Comparison of ENCODE assay signal across 29 mouse cellular contexts in genomic region chr9:79179954-79180353, GRCm38 (mm10).
DNase-seq lines count a peak whose midpoint lies in the region; ATAC-seq and TF ChIP-seq lines count a peak whose summit lies in the region.
"Had no signal": no experiment of that assay in that cellular context is flagged by ENCODE, and none has a peak within 500 bp of the region (broad histone marks: within the 10 kb centered on the region; RNA-seq: fewer than 3 reads in every experiment).

No protein-coding gene starts in this region.

- no peak for DNase-seq in frontal cortex, postnatal 25 days (ENCODE audit: low spot score in 2 of 2)
- peak; percentile 45 for DNase-seq in lung, embryonic 14.5 days
- DNase-seq in lung, postnatal 4 days, result no peak
- DNase-seq in lung, postnatal 25 days (ENCODE audit: low spot score), result no peak
- peak; percentile 21 for DNase-seq in brain, adult 2 months (ENCODE audit: low read depth, low spot score)
- DNase-seq: adrenal gland, adult 8-10 months; adrenal gland, postnatal 14 days; adrenal gland, postnatal 36 days; B cell, adult 2 months; cerebellum, adult 11 months; cerebellum, adult 18-20 months; cerebellum, adult 8-10 months; cerebellum, adult 9-11 months; cerebellum, postnatal 14 days; cerebellum, postnatal 36 days; embryo, embryonic 11 days had no signal

- no peaks in the 10 kb centered on the region for H3K27me3 ChIP-seq in lung, embryonic 14.5 days (ENCODE audit: insufficient read depth, low read length)
- H3K27me3 ChIP-seq in lung, embryonic 16.5 days (ENCODE audit: control insufficient read depth, insufficient read depth, low read depth, low read length), result no peaks in the 10 kb centered on the region
- H3K27me3 ChIP-seq: CH12.LX; embryonic facial prominence, embryonic 13.5 days; embryonic facial prominence, embryonic 15.5 days; forebrain, embryonic 13.5 days; forebrain, embryonic 15.5 days; Patski had no signal

- H3K9me3 ChIP-seq in lung, embryonic 14.5 days (ENCODE audit: low read depth, low read length), result no peaks in the 10 kb centered on the region
- H3K9me3 ChIP-seq in lung, embryonic 16.5 days (ENCODE audit: control insufficient read depth, low read length), result no peaks in the 10 kb centered on the region
- H3K9me3 ChIP-seq: embryonic facial prominence, embryonic 13.5 days; embryonic facial prominence, embryonic 15.5 days; forebrain, embryonic 10.5 days; forebrain, embryonic 13.5 days; forebrain, embryonic 15.5 days; G1E had no signal

- 53% methylated on average over 2 of the region's 2 CpGs for WGBS in lung, embryonic 14.5 days
- WGBS in lung, embryonic 16.5 days, result 51% methylated on average over 2 of the region's 2 CpGs

- H3K27ac ChIP-seq in lung, embryonic 14.5 days (ENCODE audit: low read depth), result no peak overlapping the region
- no peak overlapping the region for H3K27ac ChIP-seq in lung, embryonic 16.5 days (ENCODE audit: low read length)
- H3K27ac ChIP-seq: embryonic facial prominence, embryonic 13.5 days; embryonic facial prominence, embryonic 15.5 days; forebrain, embryonic 10.5 days; forebrain, embryonic 13.5 days; forebrain, embryonic 15.5 days had no signal

- no peaks in the 10 kb centered on the region for H3K36me3 ChIP-seq in lung, embryonic 14.5 days (ENCODE audit: insufficient read depth)
- H3K36me3 ChIP-seq in lung, embryonic 16.5 days (ENCODE audit: control insufficient read depth, insufficient read depth, low read length), result no peaks in the 10 kb centered on the region
- H3K36me3 ChIP-seq: embryonic facial prominence, embryonic 13.5 days; embryonic facial prominence, embryonic 15.5 days; forebrain, embryonic 10.5 days; forebrain, embryonic 15.5 days; G1E had no signal

- no peak overlapping the region for H3K9ac ChIP-seq in lung, embryonic 14.5 days
- H3K9ac ChIP-seq in lung, embryonic 16.5 days (ENCODE audit: low read length), result no peak overlapping the region
- H3K9ac ChIP-seq: embryonic facial prominence, embryonic 13.5 days; embryonic facial prominence, embryonic 15.5 days; forebrain, embryonic 13.5 days; forebrain, embryonic 15.5 days had no signal

- H3K4me2 ChIP-seq in lung, embryonic 14.5 days, result no peak overlapping the region
- no peak overlapping the region for H3K4me2 ChIP-seq in lung, embryonic 16.5 days (ENCODE audit: low read depth, low read length)
- H3K4me2 ChIP-seq: embryonic facial prominence, embryonic 13.5 days; embryonic facial prominence, embryonic 15.5 days; forebrain, embryonic 13.5 days; forebrain, embryonic 15.5 days had no signal

- ATAC-seq in frontal cortex, adult (ENCODE audit: low TSS enrichment), result peak; percentile 57; the same call in 1 of the 2 replicates
- ATAC-seq in lung, embryonic 14.5 days (ENCODE audit: insufficient read depth), result peak; percentile 41; the same call in 1 of the 2 replicates
- peak; percentile 56; the same call in 1 of the 2 replicates for ATAC-seq in lung, embryonic 16.5 days (ENCODE audit: low read depth)
- ATAC-seq: activated CD4-positive, CD25-positive, alpha-beta regulatory T cell, adult 4 months; CD4-positive, CD25-positive, alpha-beta regulatory T cell, adult 4 months; forebrain, embryonic 13.5 days; forebrain, embryonic 15.5 days; Patski had no signal

- no peak for TF ChIP-seq CTCF in lung, embryonic 14.5 days (IDR thresholded peaks at IDR 0.05; ENCODE audit: low read depth)

- no peak overlapping the region for H3K4me3 ChIP-seq in lung, embryonic 14.5 days (ENCODE audit: low read depth, low read length)
- H3K4me3 ChIP-seq in lung, embryonic 16.5 days (ENCODE audit: low read length), result no peak overlapping the region
- H3K4me3 ChIP-seq: embryonic facial prominence, embryonic 13.5 days; embryonic facial prominence, embryonic 15.5 days; erythroblast, embryonic 14.5 days; forebrain, embryonic 10.5 days; forebrain, embryonic 13.5 days; forebrain, embryonic 15.5 days had no signal

- no peaks in the 10 kb centered on the region for H3K4me1 ChIP-seq in lung, embryonic 14.5 days (ENCODE audit: insufficient read depth)
- no peaks in the 10 kb centered on the region for H3K4me1 ChIP-seq in lung, embryonic 16.5 days (replicated peaks; ENCODE audit: control insufficient read depth, insufficient read depth, low read length)
- H3K4me1 ChIP-seq: embryonic facial prominence, embryonic 13.5 days; embryonic facial prominence, embryonic 15.5 days; forebrain, embryonic 10.5 days; forebrain, embryonic 13.5 days; forebrain, embryonic 15.5 days had no signal

Comparison
In these comparisons a context has a peak if more than half of its experiments do, and no peak if none do; other contexts are left out.
1. DNase-seq: peak in lung, embryonic 14.5 days (single experiment) and brain, adult 2 months (single experiment); none in frontal cortex, postnatal 25 days (0 of 2), lung, postnatal 4 days (0 of 2) and lung, postnatal 25 days (single experiment).
2. Peak in every context shown above with its lines, with median percentiles within 50 percentile points of each other: ATAC-seq.